Comparison of ENCODE assay signal across 11 mouse cellular contexts in the genomic region with DNA sequence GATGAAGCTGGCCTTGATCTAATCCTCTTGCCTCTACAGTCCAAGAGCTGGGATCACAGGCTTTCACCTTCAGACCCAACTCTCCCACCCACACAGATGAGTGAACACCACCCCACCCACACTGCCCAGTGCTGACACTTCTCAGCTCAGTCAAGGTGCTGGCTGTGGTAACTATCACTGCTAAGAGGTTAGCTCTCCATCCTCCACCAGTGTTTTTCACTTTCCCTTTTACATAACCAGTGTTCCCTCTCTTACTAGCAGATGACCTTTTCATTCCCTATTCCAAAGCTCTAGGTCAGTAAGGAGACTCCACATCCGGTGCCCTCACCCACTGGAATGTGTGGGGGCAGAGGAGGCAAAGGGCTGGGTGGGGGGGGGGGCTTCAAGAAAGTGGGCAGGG. TPM values are rescaled to one million over a fixed set of nuclear protein-coding genes. Genes with fewer than 3 reads are reported as not detected.
A peak's percentile ranks its signal among the peaks of the same experiment; 100 is the strongest.
DNase-seq lines count a peak whose midpoint lies in the region; ATAC-seq and TF ChIP-seq lines count a peak whose summit lies in the region.
"Had no signal": no experiment of that assay in that cellular context is flagged by ENCODE, and none has a peak within 500 bp of the region (broad histone marks: within the 10 kb centered on the region; RNA-seq: fewer than 3 reads in every experiment).

No protein-coding gene starts in this region.

- no peak for TF ChIP-seq EP300 in heart, adult 2 months (IDR thresholded peaks at IDR 0.05; ENCODE audit: insufficient read depth, low read depth, low read length)

- no peak for ATAC-seq in embryonic facial prominence, embryonic 15.5 days (ENCODE audit: insufficient number of reproducible peaks, low FRiP score, low TSS enrichment, low read depth)
- ATAC-seq: forebrain, embryonic 16.5 days had no signal

- intact Hi-C loops in heart, adult 2 months (cut with DNase I), result no loop called here
- intact Hi-C loops in left cerebral cortex, adult 2 months (cut with DNase I), result no loop called here
- intact Hi-C loops in left cerebral cortex, postnatal 10 days (cut with DNase I), result no loop called here

- H3K4me1 ChIP-seq in heart, adult 2 months (ENCODE audit: control insufficient read depth, insufficient read depth, low read length), result peaks cover 13% of the 10 kb centered on the region
- peaks cover 51% of the 10 kb centered on the region for H3K4me1 ChIP-seq in embryonic facial prominence, embryonic 15.5 days
- peaks cover 31% of the 10 kb centered on the region for H3K4me1 ChIP-seq in small intestine, adult 2 months (ENCODE audit: control insufficient read depth, insufficient read depth, insufficient read length, low read length)
- H3K4me1 ChIP-seq in thymus, adult 2 months (replicated peaks; ENCODE audit: control insufficient read depth, insufficient read depth, low read length), result peaks cover 15% of the 10 kb centered on the region

- no peak for TF ChIP-seq POLR2A in heart, adult 2 months (IDR thresholded peaks at IDR 0.05; ENCODE audit: insufficient read depth, low read depth, low read length)
- TF ChIP-seq POLR2A in small intestine, adult 2 months (IDR thresholded peaks at IDR 0.05; ENCODE audit: low read depth, low read length), result no peak
- no peak for TF ChIP-seq POLR2A in thymus, adult 2 months (IDR thresholded peaks at IDR 0.05; ENCODE audit: control insufficient read depth, extremely low read depth, insufficient read depth, low read length, poor library complexity)

- peak overlapping the region; percentile 13; the same call in 1 of the 2 replicates for H3K4me2 ChIP-seq in embryonic facial prominence, embryonic 15.5 days (replicated peaks)

- H3K36me3 ChIP-seq in heart, adult 2 months (ENCODE audit: control insufficient read depth, insufficient read depth, low read length), result no peaks in the 10 kb centered on the region
- peaks cover 22% of the 10 kb centered on the region for H3K36me3 ChIP-seq in embryonic facial prominence, embryonic 15.5 days
- H3K36me3 ChIP-seq in small intestine, adult 2 months (ENCODE audit: control insufficient read depth, insufficient read depth, low read length), result peaks cover 11% of the 10 kb centered on the region; the same call in 1 of the 2 replicates
- H3K36me3 ChIP-seq in thymus, adult 2 months (ENCODE audit: control insufficient read depth, insufficient read depth, low read length), result no peaks in the 10 kb centered on the region

- H3K79me2 ChIP-seq in heart, adult 2 months (replicated peaks; ENCODE audit: control insufficient read depth, insufficient read depth, low read length), result no peaks in the 10 kb centered on the region

- no peak overlapping the region for H3K9ac ChIP-seq in heart, adult 2 months (ENCODE audit: low read depth, low read length)
- no peak overlapping the region for H3K9ac ChIP-seq in embryonic facial prominence, embryonic 15.5 days

- no peaks in the 10 kb centered on the region for H3K27me3 ChIP-seq in heart, adult 2 months (ENCODE audit: control insufficient read depth, insufficient read depth, low read length)
- H3K27me3 ChIP-seq in embryonic facial prominence, embryonic 15.5 days, result no peaks in the 10 kb centered on the region
- no peaks in the 10 kb centered on the region for H3K27me3 ChIP-seq in small intestine, adult 2 months (ENCODE audit: control insufficient read depth, insufficient read depth, low read length)
- H3K27me3 ChIP-seq in thymus, adult 2 months (ENCODE audit: control insufficient read depth, insufficient read depth, low read length), result no peaks in the 10 kb centered on the region

- no peak overlapping the region for H3K4me3 ChIP-seq in heart, adult 2 months
- H3K4me3 ChIP-seq in left cerebral cortex, adult 2 months, result no peak overlapping the region
- H3K4me3 ChIP-seq in embryonic facial prominence, embryonic 15.5 days (replicated peaks), result no peak overlapping the region
- H3K4me3 ChIP-seq in small intestine, adult 2 months (ENCODE audit: low read depth, low read length), result no peak overlapping the region
- no peak overlapping the region for H3K4me3 ChIP-seq in thymus, adult 2 months (ENCODE audit: control insufficient read depth, insufficient read depth, low read length)

- no peaks in the 10 kb centered on the region for H3K9me3 ChIP-seq in embryonic facial prominence, embryonic 15.5 days (replicated peaks)

- WGBS in heart, adult 2 months, result 27% methylated on average over 1 of the region's 1 CpGs
- WGBS in embryonic facial prominence, embryonic 15.5 days, result 62% methylated on average over 1 of the region's 1 CpGs
- WGBS in small intestine, adult 2 months, result 77% methylated on average over 1 of the region's 1 CpGs
- WGBS in thymus, adult 2 months, result 84% methylated on average over 1 of the region's 1 CpGs

- peak overlapping the region; percentile 98; the same call in 1 of the 2 replicates for H3K27ac ChIP-seq in heart, adult 2 months
- peak overlapping the region; percentile 7 for H3K27ac ChIP-seq in left cerebral cortex, adult 2 months
- peak overlapping the region; percentile 97 for H3K27ac ChIP-seq in embryonic facial prominence, embryonic 15.5 days (replicated peaks)
- H3K27ac ChIP-seq in small intestine, adult 2 months (ENCODE audit: insufficient read depth, low read depth, low read length), result 0 out of 2 replicates have a peak overlapping the region, but pooled peaks have one; percentile 18
- no peak overlapping the region for H3K27ac ChIP-seq in thymus, adult 2 months (ENCODE audit: control insufficient read depth, insufficient read depth, low read length)

- no peak for DNase-seq in heart, adult 2 months
- no peak for DNase-seq in heart, adult 18-20 months
- DNase-seq in left cerebral cortex, adult 2 months (ENCODE audit: extremely low spot score in 1 of 2, low spot score in 2 of 2), result no peak
- no peak for DNase-seq in left cerebral cortex, postnatal 10 days (ENCODE audit: extremely low spot score in 1 of 2, low spot score in 2 of 2)
- no peak for DNase-seq in thymus, adult 2 months
- no peak for DNase-seq in left cerebral cortex, adult 9 months (ENCODE audit: low spot score in 2 of 2)
- DNase-seq: layer of hippocampus, postnatal 36 days; lung, adult 18-20 months had no signal

- no peak for TF ChIP-seq CTCF in heart, adult 2 months (IDR thresholded peaks at IDR 0.05)
- no peak for TF ChIP-seq CTCF in left cerebral cortex, adult 2 months (IDR thresholded peaks at IDR 0.05)
- TF ChIP-seq CTCF in small intestine, adult 2 months (IDR thresholded peaks at IDR 0.05; ENCODE audit: extremely low read depth, insufficient read length, insufficient replicate concordance, low read depth, low read length), result no peak
- TF ChIP-seq CTCF in thymus, adult 2 months (IDR thresholded peaks at IDR 0.05; ENCODE audit: borderline replicate concordance, control insufficient read depth, extremely low read depth, insufficient read depth, low read length, poor library complexity), result no peak

RNA-seq across cellular contexts. Expression of a gene that starts 1.4 kb away (rescaled TPM):
- total RNA-seq in heart, adult 2 months (2021), result 1 to 10 TPM; 5.2 to 5.9 TPM
- 19.4 and 24.9 TPM in 2 replicates for polyA plus RNA-seq in heart, adult 2 months (2012; rRNA removed)
- 1 to 10 TPM; 4.3 to 4.7 TPM for total RNA-seq in heart, adult 18-20 months (2021)
- 1 to 10 TPM; 6.5 to 7.4 TPM for total RNA-seq in left cerebral cortex, adult 2 months (2021)
- 1 to 10 TPM; 5.5 to 6.1 TPM for total RNA-seq in left cerebral cortex, postnatal 10 days (2021)
- polyA plus RNA-seq in embryonic facial prominence, embryonic 15.5 days (2015; fragmentation: Nextera tagmentation; extraction: Ambion mirVana), result 19.6 and 21.3 TPM in 2 replicates
- 20.2 and 30.3 TPM in 2 replicates for polyA plus RNA-seq in small intestine, adult 2 months (2012; rRNA removed)
- 14.0 and 21.8 TPM in 2 replicates for polyA plus RNA-seq in thymus, adult 2 months (2012; rRNA removed)

RNA-seq across cellular contexts. Expression of a gene that starts 2.6 kb away (rescaled TPM):
- total RNA-seq in heart, adult 2 months (2021), result 100 to 1,000 TPM; 181 to 201 TPM
- 229 and 234 TPM in 2 replicates for polyA plus RNA-seq in heart, adult 2 months (2012; rRNA removed)
- total RNA-seq in heart, adult 18-20 months (2021), result 100 to 1,000 TPM; 194 to 199 TPM
- total RNA-seq in left cerebral cortex, adult 2 months (2021), result 10 to 100 TPM; 78.8 to 80.8 TPM
- total RNA-seq in left cerebral cortex, postnatal 10 days (2021), result 10 to 100 TPM; 84.3 to 85.3 TPM
- polyA plus RNA-seq in embryonic facial prominence, embryonic 15.5 days (2015; fragmentation: Nextera tagmentation; extraction: Ambion mirVana), result 224 and 226 TPM in 2 replicates
- 88.8 and 147 TPM in 2 replicates for polyA plus RNA-seq in small intestine, adult 2 months (2012; rRNA removed)
- 137 and 173 TPM in 2 replicates for polyA plus RNA-seq in thymus, adult 2 months (2012; rRNA removed)

RNA-seq across cellular contexts. Expression of a gene that starts 12.4 kb away (rescaled TPM):
- 100 to 1,000 TPM; 140 to 155 TPM for total RNA-seq in heart, adult 2 months (2021)
- 151 and 206 TPM in 2 replicates for polyA plus RNA-seq in heart, adult 2 months (2012; rRNA removed)
- 100 to 1,000 TPM; 144 to 148 TPM for total RNA-seq in heart, adult 18-20 months (2021)
- 10 to 100 TPM; 13.2 to 16.3 TPM for total RNA-seq in left cerebral cortex, adult 2 months (2021)
- 10 to 100 TPM; 14.2 to 14.9 TPM for total RNA-seq in left cerebral cortex, postnatal 10 days (2021)
- 14.3 and 16.5 TPM in 2 replicates for polyA plus RNA-seq in embryonic facial prominence, embryonic 15.5 days (2015; fragmentation: Nextera tagmentation; extraction: Ambion mirVana)
- polyA plus RNA-seq in small intestine, adult 2 months (2012; rRNA removed), result 8.4 and 14.6 TPM in 2 replicates
- 5.9 and 14.5 TPM in 2 replicates for polyA plus RNA-seq in thymus, adult 2 months (2012; rRNA removed)

RNA-seq across cellular contexts. Expression of a gene that starts 20.5 kb away (rescaled TPM):
- 100 to 1,000 TPM; 132 to 156 TPM for total RNA-seq in heart, adult 2 months (2021)
- polyA plus RNA-seq in heart, adult 2 months (2012; rRNA removed), result 83.2 and 101 TPM in 2 replicates
- total RNA-seq in heart, adult 18-20 months (2021), result 100 to 1,000 TPM; 144 to 158 TPM
- total RNA-seq in left cerebral cortex, adult 2 months (2021), result 10 to 100 TPM; 63.7 to 73.3 TPM
- total RNA-seq in left cerebral cortex, postnatal 10 days (2021), result 10 to 100 TPM; 63.0 to 66.0 TPM
- polyA plus RNA-seq in embryonic facial prominence, embryonic 15.5 days (2015; fragmentation: Nextera tagmentation; extraction: Ambion mirVana), result 1,010 and 1,093 TPM in 2 replicates
- 62.0 and 91.5 TPM in 2 replicates for polyA plus RNA-seq in small intestine, adult 2 months (2012; rRNA removed)
- polyA plus RNA-seq in thymus, adult 2 months (2012; rRNA removed), result 43.9 and 62.1 TPM in 2 replicates

RNA-seq across cellular contexts. Expression of a gene that starts 29.7 kb away (rescaled TPM):
- total RNA-seq in heart, adult 2 months (2021), result 1 to 10 TPM; 2.0 to 2.5 TPM
- polyA plus RNA-seq in heart, adult 2 months (2012; rRNA removed), result 0.78 and 1.1 TPM in 2 replicates
- 1 to 10 TPM; 2.3 to 2.6 TPM for total RNA-seq in heart, adult 18-20 months (2021)
- total RNA-seq in left cerebral cortex, adult 2 months (2021), result 10 to 100 TPM; 13.1 to 15.3 TPM
- total RNA-seq in left cerebral cortex, postnatal 10 days (2021), result 10 to 100 TPM; 13.2 to 16.2 TPM
- 6.1 TPM in 2 replicates for polyA plus RNA-seq in embryonic facial prominence, embryonic 15.5 days (2015; fragmentation: Nextera tagmentation; extraction: Ambion mirVana)
- polyA plus RNA-seq in small intestine, adult 2 months (2012; rRNA removed), result 0.53 and 0.82 TPM in 2 replicates
- 5.6 and 5.8 TPM in 2 replicates for polyA plus RNA-seq in thymus, adult 2 months (2012; rRNA removed)

Comparison
In these comparisons a context has a peak if more than half of its experiments do, and no peak if none do; other contexts are left out.
1. RNA of a gene that starts 12.4 kb away (total RNA-seq): 140 to 155 TPM in heart, adult 2 months and 144 to 148 TPM in heart, adult 18-20 months; 13.2 to 16.3 TPM in left cerebral cortex, adult 2 months and 14.2 to 14.9 TPM in left cerebral cortex, postnatal 10 days; every median in the first group is over 4 times any median in the second.